Mouse (Mus musculus): Measurements from ENCODE around the gene Macrod1.

The Macrod1 gene

GRCm38 (mm10) chr19:7168423-7168822, 111.8 kb downstream of the Macrod1 start:
- no peak for DNase-seq (ENCODE audit: low spot score in 2 of 2)

DNA sequence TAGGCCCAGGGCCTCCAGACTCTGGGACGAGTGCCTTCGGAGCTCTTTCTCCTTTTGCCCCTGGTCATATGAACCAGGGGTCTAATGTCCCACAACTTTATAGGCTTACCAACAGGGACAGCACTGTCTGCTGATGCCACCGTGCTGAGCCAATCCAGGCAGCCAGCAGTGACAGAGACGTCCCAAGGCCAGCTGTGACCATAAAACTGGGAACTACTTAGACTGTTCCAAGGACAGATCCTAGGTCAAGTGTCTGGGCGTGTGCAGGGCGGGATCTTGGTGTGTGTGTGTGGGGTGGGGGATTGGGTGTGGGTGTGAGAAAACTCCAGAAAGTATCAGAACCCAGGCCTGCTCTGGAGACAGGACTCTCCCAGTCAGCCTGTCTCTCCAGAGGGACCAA, 114.3 kb downstream of the Macrod1 start:
- DNase-seq (ENCODE audit: low spot score in 2 of 2), result no peak

GRCm38 (mm10) chr19:7171447-7171846, 114.8 kb downstream of the Macrod1 start:
- DNase-seq (ENCODE audit: low spot score in 2 of 2), result no peak

GRCm38 (mm10) chr19:7172051-7172866, 115.6 kb downstream of the Macrod1 start:
- DNase-seq (ENCODE audit: low spot score in 2 of 2), result no peak

DNA sequence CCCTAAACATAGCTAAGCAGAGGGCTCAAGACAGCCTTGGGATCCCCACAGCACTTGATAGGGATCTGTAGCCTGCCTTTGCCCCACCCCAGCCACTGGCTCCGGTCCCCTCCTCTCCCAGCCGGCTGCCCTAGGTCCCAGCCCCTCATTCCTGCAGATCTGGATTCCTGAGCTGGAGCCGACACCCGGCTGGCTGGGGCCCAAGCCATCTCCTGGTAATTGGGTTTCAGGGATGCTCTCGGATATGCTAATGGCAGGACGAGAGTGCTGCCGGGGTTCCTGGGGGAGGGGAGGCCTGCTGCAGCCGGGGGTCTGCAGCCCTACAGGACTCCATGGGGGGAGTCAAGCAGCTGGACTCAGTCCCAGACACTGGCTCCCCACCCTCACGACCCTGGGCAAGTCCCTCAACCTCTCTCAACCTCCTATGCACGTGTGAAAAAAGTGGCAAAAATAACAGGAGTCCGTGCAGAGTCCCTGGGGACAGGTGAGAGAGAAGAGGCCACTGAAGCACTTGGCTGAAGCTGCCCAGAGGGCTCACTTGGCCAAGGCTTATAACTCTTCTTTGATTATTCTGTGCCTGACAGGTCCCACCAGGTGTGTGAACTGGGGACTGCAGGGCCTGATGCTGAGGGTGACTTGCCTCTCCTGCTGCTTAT, 119.6 kb downstream of the Macrod1 start:
- no peak for DNase-seq (ENCODE audit: low spot score in 2 of 2)

DNA sequence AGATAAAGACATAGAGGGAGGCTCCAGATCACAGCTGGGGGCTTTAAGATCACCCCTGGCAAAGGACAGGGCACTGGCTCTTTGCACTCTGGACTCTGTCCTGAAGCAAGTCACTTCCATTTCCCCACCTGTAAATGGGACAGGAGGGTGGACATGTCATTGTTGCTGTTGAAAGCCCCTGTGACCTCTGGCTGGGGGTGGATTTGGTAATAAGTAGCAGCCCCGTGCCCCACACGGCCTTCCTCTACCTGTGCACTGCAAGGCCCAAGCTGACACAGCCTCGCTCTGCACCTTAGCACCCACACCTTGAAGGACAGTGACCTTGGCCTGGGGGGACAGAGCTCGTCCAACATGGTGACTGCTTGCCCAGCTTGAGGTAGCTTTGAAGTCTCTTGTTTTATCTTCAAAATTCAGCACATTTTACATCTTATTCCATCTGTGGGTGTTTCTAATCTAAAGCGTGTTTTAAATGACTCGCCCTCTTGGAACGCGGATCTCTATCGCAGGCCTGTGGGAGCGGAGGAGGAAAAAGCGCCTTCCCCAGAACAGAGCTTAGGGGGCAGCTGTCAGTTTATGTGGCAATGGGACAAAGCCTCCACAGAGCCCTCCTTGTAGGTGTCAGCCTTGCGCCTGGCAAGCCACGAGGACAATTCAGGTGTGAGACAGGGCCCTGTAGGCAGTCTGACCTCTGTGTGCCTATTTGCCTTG, 121.3 kb downstream of the Macrod1 start:
- DNase-seq (ENCODE audit: low spot score in 2 of 2), result no peak

GRCm38 (mm10) chr19:7178841-7179452, 122.3 kb downstream of the Macrod1 start:
- DNase-seq (ENCODE audit: low spot score in 2 of 2), result no peak

- no peak for DNase-seq (ENCODE audit: low spot score in 2 of 2)
Observed at GRCm38 (mm10) chr19:7180756-7181405, 124.3 kb downstream of the Macrod1 start.

- no peak for DNase-seq (ENCODE audit: low spot score in 2 of 2)
Observed at GRCm38 (mm10) chr19:7181496-7181895, 124.9 kb downstream of the Macrod1 start.

GRCm38 (mm10) chr19:7182273-7182949, 125.8 kb downstream of the Macrod1 start:
- no peak for DNase-seq (ENCODE audit: low spot score in 2 of 2)

GRCm38 (mm10) chr19:7183419-7183818, 126.8 kb downstream of the Macrod1 start:
- DNase-seq (ENCODE audit: low spot score in 2 of 2), result no peak

GRCm38 (mm10) chr19:7185059-7185458, 128.4 kb downstream of the Macrod1 start:
- no peak for DNase-seq (ENCODE audit: low spot score in 2 of 2)

DNA sequence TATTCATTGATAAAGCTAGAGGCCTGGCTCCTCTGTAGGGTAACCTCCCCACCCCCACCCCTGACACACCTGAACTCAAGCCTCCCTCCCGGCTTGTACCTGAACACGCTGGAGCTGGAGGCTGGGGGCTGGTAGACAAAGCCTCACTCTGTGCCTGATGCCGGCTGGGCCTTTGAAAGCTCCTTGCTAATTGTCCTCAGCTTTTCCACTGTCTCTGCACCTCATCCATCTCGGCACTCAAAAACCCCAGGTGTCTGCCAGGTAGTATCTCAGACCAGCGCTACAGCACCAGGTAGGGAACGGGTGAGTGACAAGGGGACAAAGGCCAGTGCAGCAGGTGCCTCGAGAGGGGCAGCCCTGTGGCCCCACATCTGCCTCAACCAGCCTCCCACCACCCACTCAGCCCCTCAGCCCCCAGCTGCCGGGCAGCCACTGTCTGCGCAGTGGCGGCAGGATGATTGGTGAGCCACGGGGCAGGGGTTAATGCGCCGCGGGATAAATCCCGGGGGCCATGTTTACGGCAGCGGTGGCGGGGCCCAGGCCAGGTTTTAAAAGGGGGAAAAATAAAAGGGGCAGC, 129.2 kb downstream of the Macrod1 start:
- DNase-seq (ENCODE audit: low spot score in 2 of 2), result no peak

- DNase-seq (ENCODE audit: low spot score in 2 of 2), result no peak
Observed at GRCm38 (mm10) chr19:7187157-7187556, 130.5 kb downstream of the Macrod1 start.

- no peak for DNase-seq (ENCODE audit: low spot score in 2 of 2)
Observed at GRCm38 (mm10) chr19:7189026-7189425, 132.4 kb downstream of the Macrod1 start.

DNA sequence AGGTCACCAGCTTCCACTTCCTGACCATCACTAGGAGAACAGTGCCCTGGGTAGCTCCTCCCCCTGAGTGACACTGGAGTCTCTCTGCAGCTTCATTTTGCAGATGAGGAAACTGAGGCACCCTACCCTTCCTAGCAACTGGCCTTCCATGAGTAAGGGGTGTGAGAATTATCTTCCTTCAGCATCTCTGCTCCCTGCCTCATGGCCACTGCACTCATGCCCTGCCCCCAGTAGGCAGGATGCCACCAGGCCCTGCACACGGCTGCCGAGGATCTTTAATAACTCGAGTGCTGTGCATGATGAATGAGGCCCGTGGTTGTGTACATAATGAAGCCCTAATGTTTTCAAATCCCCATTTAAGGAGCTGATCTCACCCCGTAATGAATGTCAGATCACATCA, 134.4 kb downstream of the Macrod1 start:
- no peak for DNase-seq (ENCODE audit: low spot score in 2 of 2)

DNA sequence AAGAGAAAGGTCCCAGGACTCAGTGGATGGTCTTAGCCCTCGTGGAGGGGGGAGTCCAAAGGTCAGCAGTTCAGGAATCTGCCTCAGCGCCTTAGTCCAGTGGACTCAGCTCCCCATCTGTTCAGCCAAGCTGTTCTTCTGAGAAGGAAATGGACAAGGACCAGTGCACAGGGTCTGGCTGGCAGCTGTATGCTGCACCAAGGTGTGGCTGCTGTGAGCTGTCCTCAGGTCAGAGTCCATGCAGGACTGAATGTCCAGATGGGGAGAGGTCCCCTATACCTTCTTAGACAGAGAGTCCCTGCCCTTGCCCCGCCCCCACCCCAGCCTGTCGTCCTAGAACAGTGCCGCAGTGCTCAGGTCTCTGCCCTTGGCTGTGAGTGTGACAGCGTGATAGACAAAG, 135.0 kb downstream of the Macrod1 start:
- no peak for DNase-seq (ENCODE audit: low spot score in 2 of 2)

DNA sequence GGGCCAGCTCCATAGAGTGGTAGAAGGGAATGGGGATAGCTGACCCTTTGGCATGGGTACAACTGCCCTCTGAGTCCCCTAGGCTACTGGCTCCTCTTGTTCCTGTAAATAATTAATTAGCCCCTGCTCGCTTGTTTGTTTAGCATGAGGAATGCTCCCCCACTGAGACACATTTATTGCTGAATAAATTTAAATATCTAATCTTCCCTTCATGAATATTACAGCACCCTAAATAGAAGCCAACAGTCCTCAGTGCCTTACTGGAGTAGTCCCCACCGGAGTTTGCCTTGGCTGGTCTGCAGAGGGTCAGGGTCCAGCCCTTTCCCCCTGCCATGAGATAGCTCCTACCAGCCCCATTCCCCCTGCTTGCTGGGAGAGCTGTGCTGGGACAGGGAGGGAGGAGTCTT, 136.0 kb downstream of the Macrod1 start:
- no peak for DNase-seq (ENCODE audit: low spot score in 2 of 2)

DNA sequence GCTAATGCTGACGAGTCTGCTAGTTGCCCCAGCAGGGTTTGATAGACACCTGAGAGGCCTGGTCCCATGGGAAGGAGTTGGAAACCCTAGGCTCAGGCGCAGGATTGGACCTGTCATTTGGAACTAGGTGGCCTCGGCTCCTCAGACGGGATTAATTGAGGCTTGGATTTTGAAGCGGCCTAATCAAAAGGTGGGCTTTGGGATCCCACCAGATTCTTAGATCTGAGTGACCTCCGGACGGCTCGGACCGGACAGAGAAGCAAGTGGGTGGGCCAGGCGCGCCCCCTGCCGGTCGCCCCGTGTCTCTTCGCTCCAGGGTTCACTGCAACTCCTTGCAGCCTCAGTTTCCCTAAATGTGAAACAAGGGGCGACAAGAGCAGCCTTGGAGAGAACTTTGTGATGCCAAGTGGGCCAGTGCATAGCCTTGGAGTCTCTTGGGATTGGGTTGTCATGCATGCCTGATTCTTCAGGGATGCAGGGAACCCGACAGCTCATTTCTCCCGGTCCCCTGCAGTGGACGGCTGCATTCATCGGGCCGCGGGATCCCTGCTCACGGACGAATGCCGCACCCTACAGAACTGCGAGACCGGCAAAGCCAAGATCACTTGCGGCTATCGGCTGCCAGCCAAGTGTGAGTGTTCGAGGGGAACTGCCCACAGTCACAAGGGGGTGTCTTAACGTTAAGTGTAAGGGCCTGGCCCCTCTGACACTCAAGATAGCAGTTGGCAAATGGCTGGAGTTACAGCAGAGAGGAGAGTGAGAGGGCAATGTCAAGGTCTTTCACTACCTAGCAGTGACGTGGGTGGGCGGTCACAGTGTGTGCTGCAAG, 139.5 kb downstream of the Macrod1 start:
- peak; percentile 31 to 37 for DNase-seq (ENCODE audit: low spot score in 2 of 2)

- DNase-seq (ENCODE audit: low spot score in 2 of 2), result no peak
Observed at GRCm38 (mm10) chr19:7196741-7197270, 140.2 kb downstream of the Macrod1 start.
